Mouse (Mus musculus) bone marrow, adult 2 months (tissue): ENCODE measurements around the gene Cacna2d3.

Experiments
- CTCF ChIP-seq: fragments of 200-500 bp; IDR thresholded peaks from 2 replicates; pipeline ENCODE4 v1.5.1; 2011; ENCODE audit warnings: low read length, control low read depth; ENCODE audit not compliant: control insufficient read depth, insufficient read depth
- POLR2A ChIP-seq: fragments of 200-500 bp; IDR thresholded peaks from 2 replicates; pipeline ENCODE4 v1.6.1; 2011; ENCODE audit warnings: low read depth, mild to moderate bottlenecking, control low read depth, low read length, borderline replicate concordance; ENCODE audit not compliant: control insufficient read depth

- no peak for TF ChIP-seq POLR2A
- TF ChIP-seq CTCF = no peak
Observed at GRCm38 (mm10) chr14:29362448-29362847, 359.2 kb downstream of the Cacna2d3 start.
